Mouse (Mus musculus) forebrain, embryonic 10.5 days (tissue): ENCODE measurements at regions not wholly inside any gene's neighbourhood (a gene's known extent, or its start where the extent isn't known, plus 50 kb on each side); places are given as distances from the start of the nearest gene placed in this dataset.
"Not testable (repeated sequence)": the region's sequence is repeated elsewhere in the genome, so short reads cannot be mapped to it uniquely, and the experiment has no call there.

Experiments used
- DNase-seq: peaks from one replicate; pipeline ENCODE4 v3.0.0-alpha.2; 2017; ENCODE audit warnings: low spot score; ENCODE audit errors: extremely low spot score
- H3K27ac ChIP-seq: fragments of 300-500 bp; sonication (generic); 2 replicates; pipeline ENCODE4 v1.5.1; 2016; ENCODE audit warnings: mild to moderate bottlenecking
- H3K27me3 ChIP-seq: fragments of 300-500 bp; sonication (generic); 2 replicates; pipeline ENCODE4 v1.6.1; 2016; ENCODE audit warnings: mild to moderate bottlenecking; ENCODE audit not compliant: poor library complexity, severe bottlenecking
- H3K36me3 ChIP-seq: fragments of 300-500 bp; sonication (generic); replicated peaks from 2 replicates; pipeline ENCODE4 v1.6.1; 2016; ENCODE audit warnings: mild to moderate bottlenecking, moderate library complexity
- H3K4me1 ChIP-seq: fragments of 300-500 bp; sonication (generic); 2 replicates; pipeline ENCODE4 v1.6.1; 2016
- H3K4me3 ChIP-seq: fragments of 300-500 bp; sonication (generic); 2 replicates; pipeline ENCODE4 v1.5.1; 2016; ENCODE audit warnings: mild to moderate bottlenecking, moderate library complexity
- H3K9me3 ChIP-seq: fragments of 300-500 bp; sonication (generic); 2 replicates; pipeline ENCODE4 v1.6.1; 2016; ENCODE audit warnings: mild to moderate bottlenecking, moderate library complexity
- WGBS: fragments of 180-500 bp; shearing (Covaris S2); methylation state at CpG from one replicate; pipeline ENCODE4 v1.1.7; 2016; 5-methylcytosine and 5-hydroxymethylcytosine counted together

GRCm38 (mm10) chr9:98186757-98187300 lies 100.4 kb upstream of the Nmnat3 start:
- Histone ChIP-seq H3K9me3 (no peaks in the 10 kb centered on the region), H3K4me1 (no peaks in the 10 kb centered on the region), H3K36me3 (no peaks in the 10 kb centered on the region), H3K27ac (no peak overlapping the region), H3K4me3 (no peak overlapping the region), H3K27me3 (no peaks in the 10 kb centered on the region)
- DNase-seq: no peak
- 79% methylated on average over 10 of the region's 10 CpGs for WGBS

- H3K9me3 ChIP-seq: no peaks in the 10 kb centered on the region
- H3K4me3 ChIP-seq: no peak overlapping the region
- 97% methylated on average over 2 of the region's 2 CpGs for WGBS
- H3K36me3 ChIP-seq: no peaks in the 10 kb centered on the region
- no peak for DNase-seq
- no peak overlapping the region for H3K27ac ChIP-seq
- H3K27me3 ChIP-seq: no peaks in the 10 kb centered on the region
- H3K4me1 ChIP-seq: no peaks in the 10 kb centered on the region
Observed at GRCm38 (mm10) chr9:98194356-98194755, 92.9 kb upstream of the Nmnat3 start.

GRCm38 (mm10) chr9:98218824-98219223 lies 68.4 kb upstream of the Nmnat3 start:
- Histone ChIP-seq H3K36me3 (no peaks in the 10 kb centered on the region), H3K27ac (no peak overlapping the region), H3K4me3 (no peak overlapping the region), H3K4me1 (no peaks in the 10 kb centered on the region), H3K9me3 (no peaks in the 10 kb centered on the region), H3K27me3 (no peaks in the 10 kb centered on the region)
- WGBS: 79% methylated on average over 2 of the region's 2 CpGs
- no peak for DNase-seq

- DNase-seq: no peak
- WGBS: 88% methylated on average over 8 of the region's 8 CpGs
- Histone ChIP-seq H3K9me3 (no peaks in the 10 kb centered on the region), H3K27ac (no peak overlapping the region), H3K4me1 (no peaks in the 10 kb centered on the region), H3K4me3 (no peak overlapping the region), H3K36me3 (no peaks in the 10 kb centered on the region), H3K27me3 (no peaks in the 10 kb centered on the region)
Observed at GRCm38 (mm10) chr9:98220367-98220766, 66.9 kb upstream of the Nmnat3 start.

- H3K27me3 ChIP-seq: no peaks in the 10 kb centered on the region
- no peak for DNase-seq
- H3K36me3 ChIP-seq: no peaks in the 10 kb centered on the region
- 16% methylated on average over 1 of the region's 1 CpGs for WGBS
- H3K27ac ChIP-seq: no peak overlapping the region
- no peaks in the 10 kb centered on the region for H3K4me1 ChIP-seq
- H3K9me3 ChIP-seq: no peaks in the 10 kb centered on the region
- no peak overlapping the region for H3K4me3 ChIP-seq
Observed at GRCm38 (mm10) chr9:98221766-98222165, 65.5 kb upstream of the Nmnat3 start.

GRCm38 (mm10) chr9:98228226-98228625 lies 59.0 kb upstream of the Nmnat3 start:
- no peak for DNase-seq
- no peaks in the 10 kb centered on the region for H3K36me3 ChIP-seq
- H3K4me3 ChIP-seq: no peak overlapping the region
- no peaks in the 10 kb centered on the region for H3K9me3 ChIP-seq
- no peaks in the 10 kb centered on the region for H3K27me3 ChIP-seq
- no peaks in the 10 kb centered on the region for H3K4me1 ChIP-seq
- 87% methylated on average over 3 of the region's 3 CpGs for whole genome bisulfite sequencing
- no peak overlapping the region for H3K27ac ChIP-seq

- Histone ChIP-seq H3K27ac (no peak overlapping the region), H3K27me3 (no peaks in the 10 kb centered on the region), H3K9me3 (no peaks in the 10 kb centered on the region), H3K4me1 (no peaks in the 10 kb centered on the region), H3K36me3 (no peaks in the 10 kb centered on the region), H3K4me3 (no peak overlapping the region)
- 93% methylated on average over 7 of the region's 7 CpGs for WGBS
- DNase-seq: no peak
Observed at GRCm38 (mm10) chr9:98228907-98229306, 58.3 kb upstream of the Nmnat3 start.

GRCm38 (mm10) chr9:98234731-98235130 lies 52.5 kb upstream of the Nmnat3 start:
- H3K9me3 ChIP-seq, H3K27me3 ChIP-seq, H3K36me3 ChIP-seq, H3K27ac ChIP-seq, H3K4me1 ChIP-seq, DNase-seq, H3K4me3 ChIP-seq: not testable (repeated sequence)
- 56% methylated on average over 2 of the region's 2 CpGs for WGBS
